Mouse (Mus musculus) central nervous system, embryonic 14 days (tissue): ENCODE measurements around the gene Fam169b. TPM values are rescaled to one million over a fixed set of nuclear protein-coding genes. Genes with fewer than 3 reads are reported as not detected.

ENCODE experiments used
- polyA plus RNA-seq: library from polyadenylated mRNA; depleted of rRNA; stranded (reverse); fragments of >200 nt; gene quantifications from 2 replicates; pipeline ENCODE4 v1.2.3, GENCODE M21; 2012; rRNA removed

The Fam169b gene
- 0.09 and 0.30 TPM in 2 replicates for polyA plus RNA-seq

DNA sequence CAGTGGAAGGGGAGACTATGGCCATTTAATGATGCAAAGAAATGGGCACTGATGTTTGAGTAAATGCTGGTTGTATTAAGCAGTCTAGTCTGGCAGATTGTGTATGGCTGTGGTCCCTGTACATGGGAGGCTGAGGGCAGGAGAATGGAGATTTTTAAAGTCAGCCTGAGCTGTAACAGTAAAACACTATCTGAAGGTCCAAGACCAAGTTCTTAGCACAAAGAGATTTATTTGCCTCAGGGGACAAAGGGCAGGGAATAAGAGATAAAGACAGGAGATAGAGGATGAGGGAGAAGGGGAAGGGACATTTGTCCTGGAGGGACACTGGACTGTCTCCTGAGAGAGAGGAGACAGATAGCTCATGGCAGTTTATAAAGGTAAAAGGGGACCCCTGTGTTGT lies at the start of gene Fam169b:
Fam169b (plus strand) TSS at position 325 of the 400 bp plus-strand sequence.

DNA sequence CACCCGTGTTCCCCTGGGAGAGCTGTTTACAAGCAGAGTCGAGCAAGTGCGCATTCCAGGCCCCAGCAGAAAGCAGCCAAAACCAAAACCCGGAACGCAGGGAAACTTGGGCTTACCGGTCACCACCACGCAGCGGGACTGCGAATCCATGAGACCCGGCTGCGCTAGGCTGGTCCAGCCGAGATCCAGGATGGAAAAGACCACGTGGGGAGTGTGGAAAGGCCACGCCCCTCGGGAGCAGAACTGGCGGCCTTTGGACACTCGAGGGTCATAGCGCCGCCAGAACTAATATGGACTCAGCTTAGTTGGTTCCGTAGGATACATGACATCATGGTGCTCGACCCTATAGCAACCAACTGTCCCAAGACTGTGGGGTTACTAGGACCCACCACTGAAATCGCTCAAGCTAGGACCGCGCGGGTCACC lies 9.6 kb upstream of the Fam169b start, which contains the start of gene Pgpep1l:
Pgpep1l (minus strand) TSS at position 206 of the 426 bp plus-strand sequence.

Other genes with a start within 250 kb of the Fam169b start
- gene Pgpep1l, start 9.6 kb upstream of the Fam169b start, polyA plus RNA-seq: 0.20 and 0.31 TPM in 2 replicates